Mouse (Mus musculus): ENCODE data around the gene Mast4.

Gene Mast4

GRCm38 (mm10) chr13:102689201-102690090 is 644.9 kb downstream of the Mast4 start:
- no peak for DNase-seq (ENCODE audit: low spot score)

- DNase-seq (ENCODE audit: low spot score) = no peak
Measured at GRCm38 (mm10) chr13:102688121-102688520, 646.2 kb downstream of the Mast4 start.

DNA sequence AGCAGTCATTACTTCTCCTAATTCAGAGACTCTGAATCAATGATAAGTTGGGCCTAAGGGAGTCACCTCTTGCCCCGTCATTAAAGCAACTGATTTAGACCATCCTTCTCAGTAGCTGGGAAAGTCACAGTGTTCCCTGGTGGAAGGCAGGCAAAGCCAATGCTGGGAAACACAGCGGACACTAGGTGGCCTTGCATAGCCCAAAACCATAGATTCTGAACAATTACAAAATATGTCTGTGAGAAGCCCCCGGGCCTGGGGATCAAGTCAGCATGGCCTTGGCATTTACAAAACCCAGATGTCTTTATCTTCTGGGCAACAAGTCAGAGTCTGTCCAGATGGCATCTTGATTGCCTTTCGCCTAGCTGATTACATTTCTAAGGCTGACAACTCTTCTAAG is 649.4 kb downstream of the Mast4 start:
- no peak for DNase-seq (ENCODE audit: low spot score)

Data from urinary bladder, postnatal 10 days (tissue).